Mouse (Mus musculus) midbrain, embryonic 16.5 days (tissue): ENCODE measurements around the gene Exph5. TPM values are rescaled to one million over a fixed set of nuclear protein-coding genes. Genes with fewer than 3 reads are reported as not detected.

Source experiments
- ATAC-seq: fragments of 200-750 bp; cut with Nextera tagmentation; 2 replicates; pipeline ENCODE4 v1.8.0; 2017; ENCODE audit warnings: moderate TSS enrichment
- H3K27ac ChIP-seq: fragments of 300-500 bp; sonication (generic); 2 replicates; pipeline ENCODE4 v1.5.1; 2014; ENCODE audit warnings: mild to moderate bottlenecking, low read length, mixed read lengths
- H3K27me3 ChIP-seq: fragments of 300-500 bp; sonication (generic); 2 replicates; pipeline ENCODE4 v1.6.1; 2014; ENCODE audit warnings: low read depth, low read length, mixed read lengths; ENCODE audit not compliant: control insufficient read depth, insufficient read depth
- H3K36me3 ChIP-seq: fragments of 300-500 bp; sonication (generic); 2 replicates; pipeline ENCODE4 v1.6.1; 2014; ENCODE audit warnings: mild to moderate bottlenecking, low read length, moderate library complexity, mixed read lengths; ENCODE audit not compliant: control insufficient read depth, insufficient read depth
- H3K4me1 ChIP-seq: fragments of 300-500 bp; sonication (generic); 2 replicates; pipeline ENCODE4 v1.6.1; 2014; ENCODE audit warnings: mild to moderate bottlenecking, low read length, mixed read lengths; ENCODE audit not compliant: control insufficient read depth, insufficient read depth
- H3K4me2 ChIP-seq: fragments of 300-500 bp; sonication (generic); 2 replicates; pipeline ENCODE4 v1.6.1; 2014; ENCODE audit warnings: mild to moderate bottlenecking, low read length, mixed read lengths
- H3K4me3 ChIP-seq: fragments of 300-500 bp; sonication (generic); 2 replicates; pipeline ENCODE4 v1.5.1; 2014; ENCODE audit warnings: low read depth, mild to moderate bottlenecking, low read length, moderate library complexity, mixed read lengths
- H3K9ac ChIP-seq: fragments of 300-500 bp; sonication (generic); 2 replicates; pipeline ENCODE4 v1.6.1; 2014; ENCODE audit warnings: low read depth, low read length, mixed read lengths
- H3K9me3 ChIP-seq: fragments of 300-500 bp; sonication (generic); replicated peaks from 2 replicates; pipeline ENCODE4 v1.6.1; 2014; ENCODE audit warnings: mild to moderate bottlenecking, low read length, mixed read lengths; ENCODE audit not compliant: control insufficient read depth, poor library complexity, severe bottlenecking
- WGBS: fragments of 180-500 bp; shearing (Covaris S2); extraction: QIAGEN DNeasy Blood & Tissue Kit; methylation state at CpG from one replicate; pipeline ENCODE4 v1.1.7; 2014; 5-methylcytosine and 5-hydroxymethylcytosine counted together
- polyA plus RNA-seq: library from polyadenylated mRNA; unstranded; fragments of >200 nt; fragmentation: Nextera tagmentation; extraction: Ambion mirVana; gene quantifications from 2 replicates; pipeline ENCODE4 v1.2.1, GENCODE M21; 2015

Exph5 gene
- polyA plus RNA-seq, 1 experiment from 2014 or later = 0.39 TPM

GRCm38 (mm10) chr9:53375907-53376306, 74.4 kb downstream of the Exph5 start:
- no peaks in the 10 kb centered on the region for H3K36me3 ChIP-seq
- no peak overlapping the region for H3K27ac ChIP-seq
- H3K4me1 ChIP-seq = no peaks in the 10 kb centered on the region
- no peak for ATAC-seq
- no peaks in the 10 kb centered on the region for H3K9me3 ChIP-seq
- no peak overlapping the region for H3K4me2 ChIP-seq
- no peak overlapping the region for H3K9ac ChIP-seq
- 83% methylated on average over 4 of the region's 4 CpGs for WGBS
- H3K27me3 ChIP-seq = no peaks in the 10 kb centered on the region
- H3K4me3 ChIP-seq = no peak overlapping the region

DNA sequence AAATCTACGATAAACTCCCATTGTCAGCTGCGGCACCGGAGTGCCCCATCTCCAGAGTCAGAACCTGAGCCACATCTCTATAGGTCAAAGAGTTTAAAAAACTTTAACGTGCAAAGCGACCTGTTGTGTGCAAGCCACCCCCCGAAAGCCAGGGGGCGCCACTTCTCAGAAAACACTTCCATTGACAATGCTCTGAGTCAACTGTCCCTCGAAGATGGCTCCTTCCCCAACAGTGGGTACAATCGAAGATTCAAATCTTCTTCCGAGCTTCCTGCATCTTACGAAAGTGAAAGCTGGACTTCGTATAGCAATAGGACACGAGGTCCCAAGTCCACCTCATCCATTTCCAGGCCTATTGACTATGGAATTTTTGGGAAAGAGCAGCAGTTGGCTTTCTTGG, 75.3 kb downstream of the Exph5 start:
- Histone ChIP-seq H3K4me2 (no peak overlapping the region), H3K4me1 (no peaks in the 10 kb centered on the region), H3K4me3 (no peak overlapping the region), H3K27me3 (no peaks in the 10 kb centered on the region), H3K27ac (no peak overlapping the region), H3K9me3 (no peaks in the 10 kb centered on the region), H3K9ac (no peak overlapping the region), H3K36me3 (no peaks in the 10 kb centered on the region)
- no peak for ATAC-seq
- 83% methylated on average over 13 of the region's 13 CpGs for WGBS

DNA sequence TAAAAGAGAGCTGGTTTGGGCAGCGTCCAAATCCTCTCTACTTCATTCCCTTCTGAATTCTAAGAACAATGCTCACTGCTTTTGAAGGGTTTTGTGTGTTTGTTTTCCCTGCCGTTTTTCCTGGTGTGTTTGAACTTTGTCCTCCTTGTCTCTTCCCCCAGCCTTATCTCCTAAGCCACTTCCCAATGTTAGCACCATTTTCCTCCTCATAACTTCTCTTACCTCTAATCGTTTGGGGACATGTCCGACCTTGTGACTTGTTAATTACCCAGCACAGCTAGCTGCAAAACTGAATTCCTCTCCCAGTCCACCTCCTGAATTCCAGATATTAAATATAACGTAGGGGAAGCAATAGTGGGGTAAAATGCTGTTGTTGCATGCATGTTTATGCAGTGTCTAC, 76.1 kb downstream of the Exph5 start:
- no peaks in the 10 kb centered on the region for H3K9me3 ChIP-seq
- H3K36me3 ChIP-seq = no peaks in the 10 kb centered on the region
- H3K4me1 ChIP-seq = no peaks in the 10 kb centered on the region
- no peak for ATAC-seq
- no peak overlapping the region for H3K4me2 ChIP-seq
- no peaks in the 10 kb centered on the region for H3K27me3 ChIP-seq
- no peak overlapping the region for H3K9ac ChIP-seq
- H3K4me3 ChIP-seq = no peak overlapping the region
- 67% methylated on average over 5 of the region's 5 CpGs for WGBS
- H3K27ac ChIP-seq = no peak overlapping the region

DNA sequence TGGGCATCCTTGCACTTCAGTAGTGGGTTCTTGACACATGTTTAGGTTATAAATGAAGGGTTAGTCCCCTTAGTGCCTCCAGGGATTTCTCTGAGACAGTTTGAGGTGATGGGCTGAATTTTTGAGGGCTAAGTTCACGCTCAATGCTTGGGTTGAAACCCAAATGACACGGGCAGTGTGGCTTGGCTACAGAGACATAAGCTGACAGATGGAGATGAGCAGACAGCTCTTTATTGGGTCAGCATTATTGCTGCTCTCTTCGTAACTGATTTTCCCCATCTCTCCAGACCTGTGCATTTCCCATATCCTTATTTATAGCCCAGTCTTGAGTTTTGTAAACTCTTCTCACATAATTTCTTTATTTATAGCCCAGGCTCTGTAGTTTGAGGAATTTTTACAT, 76.7 kb downstream of the Exph5 start:
- H3K9ac ChIP-seq = no peak overlapping the region
- no peak overlapping the region for H3K4me3 ChIP-seq
- no peaks in the 10 kb centered on the region for H3K9me3 ChIP-seq
- WGBS = 86% methylated on average over 3 of the region's 3 CpGs
- H3K36me3 ChIP-seq = no peaks in the 10 kb centered on the region
- ATAC-seq = no peak
- H3K27me3 ChIP-seq = no peaks in the 10 kb centered on the region
- no peaks in the 10 kb centered on the region for H3K4me1 ChIP-seq
- no peak overlapping the region for H3K27ac ChIP-seq
- H3K4me2 ChIP-seq = no peak overlapping the region

DNA sequence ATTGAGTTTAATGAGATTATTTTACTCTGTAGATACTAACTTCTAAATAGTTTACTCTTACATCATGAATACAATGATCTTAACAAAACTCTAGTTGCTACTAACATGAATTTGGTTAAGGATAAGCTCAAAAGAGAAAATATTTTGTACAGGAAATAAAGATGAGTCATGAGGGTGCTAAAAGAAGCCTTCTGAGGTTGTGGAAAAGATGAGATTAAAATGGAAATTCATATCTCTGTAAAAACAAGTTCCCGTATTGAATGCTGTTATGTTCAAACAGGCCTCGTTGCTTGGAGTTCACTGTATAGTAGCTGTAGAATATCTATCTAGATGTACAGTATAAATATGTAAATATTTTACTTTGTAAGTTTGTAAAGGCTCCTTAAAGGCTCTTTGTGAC, 79.1 kb downstream of the Exph5 start:
- H3K9me3 ChIP-seq = no peaks in the 10 kb centered on the region
- H3K27ac ChIP-seq = no peak overlapping the region
- no peaks in the 10 kb centered on the region for H3K36me3 ChIP-seq
- H3K9ac ChIP-seq = no peak overlapping the region
- H3K4me1 ChIP-seq = peaks cover 6% of the 10 kb centered on the region; the same call in 1 of the 2 replicates
- ATAC-seq = no peak
- WGBS = 87% methylated on average over 2 of the region's 2 CpGs
- no peaks in the 10 kb centered on the region for H3K27me3 ChIP-seq
- no peak overlapping the region for H3K4me3 ChIP-seq
- H3K4me2 ChIP-seq = no peak overlapping the region

DNA sequence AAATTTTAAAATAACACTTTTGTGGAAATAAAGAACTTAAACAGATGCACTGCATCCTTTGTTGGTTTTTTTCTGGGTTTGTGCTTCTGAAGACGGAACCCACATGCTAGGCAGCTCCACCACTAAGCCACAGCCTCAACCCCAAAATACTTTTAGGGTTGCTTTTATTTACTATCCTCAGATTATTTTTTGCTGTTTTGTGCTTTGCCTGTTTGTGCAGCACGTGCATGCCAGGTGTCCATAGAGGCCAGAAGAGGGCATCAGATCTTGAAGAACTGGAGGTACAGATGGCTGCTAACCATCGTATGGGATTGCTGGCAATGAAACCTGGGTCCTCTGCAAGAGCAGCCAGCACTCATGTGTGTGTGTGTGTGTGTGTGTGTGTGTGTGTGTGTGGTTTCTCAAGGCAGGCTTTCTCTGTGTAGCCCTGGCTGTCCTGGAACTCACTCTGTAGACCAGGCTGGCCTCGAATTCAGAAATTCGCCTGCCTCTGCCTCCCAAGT, 79.7 kb downstream of the Exph5 start:
- no peaks in the 10 kb centered on the region for H3K27me3 ChIP-seq
- no peak overlapping the region for H3K4me2 ChIP-seq
- WGBS = 76% methylated on average over 5 of the region's 5 CpGs
- no peak overlapping the region for H3K27ac ChIP-seq
- no peak for ATAC-seq
- H3K36me3 ChIP-seq = no peaks in the 10 kb centered on the region
- no peak overlapping the region for H3K4me3 ChIP-seq
- peaks cover 6% of the 10 kb centered on the region; the same call in 1 of the 2 replicates for H3K4me1 ChIP-seq
- H3K9ac ChIP-seq = no peak overlapping the region
- H3K9me3 ChIP-seq = no peaks in the 10 kb centered on the region

- H3K4me1 ChIP-seq = peaks cover 6% of the 10 kb centered on the region; the same call in 1 of the 2 replicates
- H3K4me2 ChIP-seq = peak within 1 kb of the TSS; percentile 99
- 0% methylated on average over 65 of the region's 75 CpGs for WGBS
- H3K9ac ChIP-seq = peak within 1 kb of the TSS; percentile 82
- H3K9me3 ChIP-seq = no peaks in the 10 kb centered on the region
- H3K27ac ChIP-seq = peak within 1 kb of the TSS; percentile 78
- ATAC-seq = peak; percentile 96
- peak within 1 kb of the TSS; percentile 64 for H3K4me3 ChIP-seq
- H3K27me3 ChIP-seq = no peaks in the 10 kb centered on the region
- H3K36me3 ChIP-seq = no peaks in the 10 kb centered on the region
Measured at GRCm38 (mm10) chr9:53383951-53384866, 82.7 kb downstream of the Exph5 start, which contains the start of gene Kdelc2. Gene Kdelc2, plus strand, starts transcription at chr9:53384025.

- Histone ChIP-seq H3K9me3 (no peaks in the 10 kb centered on the region), H3K36me3 (no peaks in the 10 kb centered on the region), H3K4me2 (peak overlapping the region; percentile 99), H3K27ac (peak overlapping the region; percentile 78), H3K4me1 (peaks cover 6% of the 10 kb centered on the region; the same call in 1 of the 2 replicates), H3K27me3 (no peaks in the 10 kb centered on the region), H3K4me3 (peak overlapping the region; percentile 64), H3K9ac (peak overlapping the region; percentile 82)
- peak; percentile 22; the same call in 1 of the 2 replicates for ATAC-seq
- 6% methylated on average over 8 of the region's 8 CpGs for WGBS
Measured at GRCm38 (mm10) chr9:53384873-53385272, 83.4 kb downstream of the Exph5 start.

DNA sequence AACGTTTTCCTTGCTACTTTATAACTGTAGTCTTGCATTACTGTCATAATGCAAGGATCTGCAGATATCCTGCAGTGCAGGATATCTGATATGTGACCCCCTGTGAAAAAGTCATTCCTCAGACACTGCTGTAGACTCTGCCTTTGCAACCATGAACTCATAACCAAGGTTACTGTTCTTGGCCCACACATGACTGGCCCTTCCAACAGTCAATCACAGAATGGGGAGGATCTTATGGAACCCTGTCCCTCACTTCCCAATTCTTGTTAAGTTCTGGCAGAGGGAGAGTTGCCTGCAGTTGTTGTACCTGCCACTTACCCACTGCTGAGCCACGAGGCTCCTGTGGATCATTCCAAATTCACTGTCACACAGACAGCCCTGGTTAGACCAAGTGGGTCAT, 86.0 kb downstream of the Exph5 start:
- Histone ChIP-seq H3K9me3 (no peaks in the 10 kb centered on the region), H3K4me2 (no peak overlapping the region), H3K36me3 (no peaks in the 10 kb centered on the region), H3K4me1 (peaks cover 6% of the 10 kb centered on the region; the same call in 1 of the 2 replicates), H3K27ac (no peak overlapping the region), H3K9ac (no peak overlapping the region), H3K27me3 (no peaks in the 10 kb centered on the region), H3K4me3 (no peak overlapping the region)
- no peak for ATAC-seq
- WGBS = 68% methylated on average over 2 of the region's 2 CpGs
